Mouse (Mus musculus): ENCODE results near the gene Ndufs3. TPM values are rescaled to one million over a fixed set of nuclear protein-coding genes. Genes with fewer than 3 reads are reported as not detected.

Ndufs3 gene
- polyA plus RNA-seq, 2 experiments: 79.0 to 138 TPM

DNA sequence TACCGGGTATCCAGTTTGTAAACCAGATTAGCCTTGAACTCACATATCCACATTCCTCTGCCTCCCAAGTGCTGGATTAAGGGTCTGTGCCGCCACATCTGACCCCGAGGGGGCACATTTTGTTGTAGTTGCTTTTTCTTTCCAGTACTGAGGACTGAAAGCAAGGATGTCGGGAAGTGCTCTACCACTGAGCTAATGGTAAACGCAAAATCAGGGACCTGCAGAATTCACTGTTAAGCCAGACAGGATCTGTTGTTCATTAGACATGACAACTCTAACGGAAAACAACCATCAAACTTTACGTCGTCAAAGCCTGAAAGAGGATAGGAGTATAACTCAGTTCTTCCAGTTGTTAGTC lies 58.1 kb downstream of the Ndufs3 start:
- TF ChIP-seq EP300 (IDR thresholded peaks at IDR 0.05; ENCODE audit: low read depth) (no peak), CTCF (IDR thresholded peaks at IDR 0.05; ENCODE audit: low read depth) (no peak)
- WGBS (ENCODE audit: insufficient replicate concordance): 2% methylated on average over 8 of the region's 8 CpGs
- Histone ChIP-seq H3K4me2 (ENCODE audit: low read depth) (peak overlapping the region; percentile 80), H3K9me3 (ENCODE audit: control insufficient read depth, low read length) (no peaks in the 10 kb centered on the region), H3K27ac (peak overlapping the region; percentile 10), H3K36me3 (replicated peaks; ENCODE audit: control insufficient read depth, insufficient read depth, low read depth) (peaks cover 11% of the 10 kb centered on the region), H3K27me3 (ENCODE audit: control insufficient read depth, insufficient read depth, low read length) (no peaks in the 10 kb centered on the region), H3K4me1 (replicated peaks; ENCODE audit: control insufficient read depth in 2 of 2, insufficient read depth in 2 of 2, low read length in 1 of 2) (peaks cover 19% of the 10 kb centered on the region in 2 experiments), H3K4me3 (ENCODE audit: insufficient read depth in 1 of 2, low read depth in 2 of 2, low read length in 2 of 2) (peak overlapping the region; percentile 68 to 83), H3K9ac (replicated peaks) (peak overlapping the region; percentile 55)
- peak in 1 of 3 experiments; percentile 19 for DNase-seq (ENCODE audit: low read depth in 3 of 3, low spot score in 3 of 3)
- ATAC-seq (ENCODE audit: insufficient read depth): peak; percentile 29

DNA sequence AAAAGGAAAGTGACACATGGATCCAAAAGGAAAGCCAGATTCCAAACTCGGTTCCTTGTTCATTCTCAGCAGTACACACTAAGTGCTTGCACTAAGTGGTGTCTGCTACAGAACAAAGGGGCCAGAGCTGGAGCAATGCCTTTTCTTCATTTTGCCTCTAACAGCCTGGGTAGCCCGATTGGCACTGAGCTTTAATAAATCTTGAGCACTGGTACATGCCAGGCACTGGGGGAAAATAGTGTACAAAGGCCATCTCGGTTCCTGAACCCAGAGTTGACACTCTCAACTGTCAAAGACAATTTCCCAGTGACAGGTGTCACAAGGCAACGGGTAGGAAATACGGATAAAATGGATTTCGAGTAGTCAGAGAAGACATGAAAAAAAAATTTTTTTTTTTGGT lies 58.5 kb downstream of the Ndufs3 start:
- no peak overlapping the region for H3K27ac ChIP-seq
- H3K4me2 ChIP-seq (ENCODE audit: low read depth): peak overlapping the region; percentile 80
- H3K27me3 ChIP-seq (ENCODE audit: control insufficient read depth, insufficient read depth, low read length): no peaks in the 10 kb centered on the region
- WGBS (ENCODE audit: insufficient replicate concordance): 54% methylated on average over 6 of the region's 6 CpGs
- no peak for ATAC-seq (ENCODE audit: insufficient read depth)
- no peak for TF ChIP-seq EP300 (IDR thresholded peaks at IDR 0.05; ENCODE audit: low read depth)
- TF ChIP-seq CTCF (IDR thresholded peaks at IDR 0.05; ENCODE audit: low read depth): no peak
- peaks cover 8% of the 10 kb centered on the region for H3K36me3 ChIP-seq (replicated peaks; ENCODE audit: control insufficient read depth, insufficient read depth, low read depth)
- H3K9ac ChIP-seq (replicated peaks): peak overlapping the region; percentile 55
- H3K4me3 ChIP-seq (ENCODE audit: insufficient read depth in 1 of 2, low read depth in 2 of 2, low read length in 2 of 2): peak overlapping the region in 1 of 2 experiments; percentile 68; a peak in 2 of 4 replicates
- no peak for DNase-seq (ENCODE audit: low read depth in 3 of 3, low spot score in 3 of 3)
- H3K9me3 ChIP-seq (ENCODE audit: control insufficient read depth, low read length): no peaks in the 10 kb centered on the region
- H3K4me1 ChIP-seq (replicated peaks; ENCODE audit: control insufficient read depth in 2 of 2, insufficient read depth in 2 of 2, low read length in 1 of 2): peaks cover 19% of the 10 kb centered on the region in 2 experiments

DNA sequence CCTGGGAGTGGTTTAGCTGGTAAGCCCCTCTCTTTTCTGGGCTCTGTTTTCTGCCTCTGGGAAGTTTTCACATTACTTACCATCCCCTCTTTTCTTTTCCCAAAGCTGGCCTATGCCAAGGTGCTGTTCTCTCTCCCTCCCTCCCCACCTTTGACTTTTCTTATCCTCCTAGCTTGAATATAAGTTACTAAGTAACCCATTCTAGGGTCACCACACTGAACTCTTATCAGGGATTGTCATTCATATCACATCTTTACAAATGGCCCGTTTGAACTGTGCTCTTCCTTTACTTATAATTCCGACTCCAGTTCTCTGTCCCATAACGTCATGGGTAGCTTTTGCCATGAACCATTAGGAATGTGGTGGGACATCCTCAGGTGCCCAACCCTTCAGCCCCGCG lies 59.4 kb downstream of the Ndufs3 start:
- Histone ChIP-seq H3K4me3 (ENCODE audit: insufficient read depth in 1 of 2, low read depth in 2 of 2, low read length in 2 of 2) (no peak overlapping the region), H3K9me3 (ENCODE audit: control insufficient read depth, low read length) (no peaks in the 10 kb centered on the region), H3K4me1 (replicated peaks; ENCODE audit: control insufficient read depth in 2 of 2, insufficient read depth in 2 of 2, low read length in 1 of 2) (peaks cover 19% of the 10 kb centered on the region in 2 experiments), H3K9ac (replicated peaks) (no peak overlapping the region), H3K36me3 (replicated peaks; ENCODE audit: control insufficient read depth, insufficient read depth, low read depth) (peaks cover under 1% of the 10 kb centered on the region; the same call in 1 of the 2 replicates), H3K27ac (no peak overlapping the region), H3K4me2 (ENCODE audit: low read depth) (no peak overlapping the region), H3K27me3 (ENCODE audit: control insufficient read depth, insufficient read depth, low read length) (no peaks in the 10 kb centered on the region)
- ATAC-seq (ENCODE audit: insufficient read depth) (no peak), DNase-seq (ENCODE audit: low read depth in 3 of 3, low spot score in 3 of 3) (no peak)
- TF ChIP-seq EP300 (IDR thresholded peaks at IDR 0.05; ENCODE audit: low read depth) (no peak), CTCF (IDR thresholded peaks at IDR 0.05; ENCODE audit: low read depth) (no peak)
- WGBS (ENCODE audit: insufficient replicate concordance): 50% methylated on average over 5 of the region's 5 CpGs

Other genes with a start within 250 kb of the Ndufs3 start
- gene Nup160, start 227.6 kb downstream of the Ndufs3 start, polyA plus RNA-seq (2012; rRNA removed): 18.0 and 19.9 TPM in 2 replicates
- 32.4 and 37.7 TPM in 2 replicates for gene Nup160, start 227.6 kb downstream of the Ndufs3 start, polyA plus RNA-seq (2014; fragmentation: Nextera tagmentation; extraction: Ambion mirVana)
- 22.4 and 25.8 TPM in 2 replicates for gene Fnbp4, start 159.5 kb downstream of the Ndufs3 start, polyA plus RNA-seq (2012; rRNA removed)
- gene Fnbp4, start 159.5 kb downstream of the Ndufs3 start, polyA plus RNA-seq (2014; fragmentation: Nextera tagmentation; extraction: Ambion mirVana): 20.9 and 21.3 TPM in 2 replicates
- gene Agbl2, start 122.1 kb downstream of the Ndufs3 start, polyA plus RNA-seq (2012; rRNA removed): 0.03 and 0.06 TPM in 2 replicates
- not detected in 2 replicates for gene Agbl2, start 122.1 kb downstream of the Ndufs3 start, polyA plus RNA-seq (2014; fragmentation: Nextera tagmentation; extraction: Ambion mirVana)
- 43.9 and 52.2 TPM in 2 replicates for gene Mtch2, start 57.7 kb downstream of the Ndufs3 start, polyA plus RNA-seq (2012; rRNA removed)
- 128 and 135 TPM in 2 replicates for gene Mtch2, start 57.7 kb downstream of the Ndufs3 start, polyA plus RNA-seq (2014; fragmentation: Nextera tagmentation; extraction: Ambion mirVana)
- gene C1qtnf4, start 19.0 kb downstream of the Ndufs3 start, polyA plus RNA-seq (2012; rRNA removed): 1.9 and 2.2 TPM in 2 replicates
- 2.5 and 2.7 TPM in 2 replicates for gene C1qtnf4, start 19.0 kb downstream of the Ndufs3 start, polyA plus RNA-seq (2014; fragmentation: Nextera tagmentation; extraction: Ambion mirVana)
- 7.9 and 8.8 TPM in 2 replicates for gene Kbtbd4, start 87 bp downstream of the Ndufs3 start, polyA plus RNA-seq (2012; rRNA removed)
- gene Kbtbd4, start 87 bp downstream of the Ndufs3 start, polyA plus RNA-seq (2014; fragmentation: Nextera tagmentation; extraction: Ambion mirVana): 13.4 and 14.6 TPM in 2 replicates
- 35.6 and 37.9 TPM in 2 replicates for gene Celf1, start 35.6 kb upstream of the Ndufs3 start, polyA plus RNA-seq (2012; rRNA removed)
- 33.5 and 38.4 TPM in 2 replicates for gene Celf1, start 35.6 kb upstream of the Ndufs3 start, polyA plus RNA-seq (2014; fragmentation: Nextera tagmentation; extraction: Ambion mirVana)
- 0.55 and 0.78 TPM in 2 replicates for gene Rapsn, start 130.8 kb upstream of the Ndufs3 start, polyA plus RNA-seq (2012; rRNA removed)
- gene Rapsn, start 130.8 kb upstream of the Ndufs3 start, polyA plus RNA-seq (2014; fragmentation: Nextera tagmentation; extraction: Ambion mirVana): 0.62 and 1.1 TPM in 2 replicates
- 77.7 and 126 TPM in 2 replicates for gene Psmc3, start 149.2 kb upstream of the Ndufs3 start, polyA plus RNA-seq (2012; rRNA removed)
- gene Psmc3, start 149.2 kb upstream of the Ndufs3 start, polyA plus RNA-seq (2014; fragmentation: Nextera tagmentation; extraction: Ambion mirVana): 174 and 186 TPM in 2 replicates
- 11.1 and 11.2 TPM in 2 replicates for gene Slc39a13, start 165.6 kb upstream of the Ndufs3 start, polyA plus RNA-seq (2012; rRNA removed)
- gene Slc39a13, start 165.6 kb upstream of the Ndufs3 start, polyA plus RNA-seq (2014; fragmentation: Nextera tagmentation; extraction: Ambion mirVana): 8.1 and 8.4 TPM in 2 replicates
- 13.3 and 20.5 TPM in 2 replicates for gene Spi1, start 177.6 kb upstream of the Ndufs3 start, polyA plus RNA-seq (2012; rRNA removed)
- gene Spi1, start 177.6 kb upstream of the Ndufs3 start, polyA plus RNA-seq (2014; fragmentation: Nextera tagmentation; extraction: Ambion mirVana): 12.4 and 15.6 TPM in 2 replicates
- 0.03 and 0.04 TPM in 2 replicates for gene Mybpc3, start 213.3 kb upstream of the Ndufs3 start, polyA plus RNA-seq (2012; rRNA removed)
- not detected in 2 replicates for gene Mybpc3, start 213.3 kb upstream of the Ndufs3 start, polyA plus RNA-seq (2014; fragmentation: Nextera tagmentation; extraction: Ambion mirVana)

All from liver, embryonic 14.5 days (tissue).